Mouse (Mus musculus): ENCODE measurements around the gene Fam69a. TPM values are rescaled to one million over a fixed set of nuclear protein-coding genes. Genes with fewer than 3 reads are reported as not detected.
A peak's percentile ranks its signal among the peaks of the same experiment; 100 is the strongest.

The Fam69a gene
- polyA plus RNA-seq, 1 experiment from 2014 or later = 22.6 TPM

- no peaks in the 10 kb centered on the region for H3K27me3 ChIP-seq (ENCODE audit: insufficient read depth, low read length)
- H3K27ac ChIP-seq (ENCODE audit: low read depth) = peak overlapping the region; percentile 97
- DNase-seq (peak; percentile 97), ATAC-seq (ENCODE audit: insufficient read depth) (peak; percentile 100)
- H3K4me3 ChIP-seq (ENCODE audit: low read depth, low read length) = peak overlapping the region; percentile 88
- H3K9me3 ChIP-seq (ENCODE audit: low read depth, low read length) = no peaks in the 10 kb centered on the region
- H3K36me3 ChIP-seq (ENCODE audit: insufficient read depth) = no peaks in the 10 kb centered on the region
- TF ChIP-seq CTCF (IDR thresholded peaks at IDR 0.05; ENCODE audit: low read depth) = peak; percentile 17; the same call in 1 of the 2 replicates
- peaks cover 11% of the 10 kb centered on the region; the same call in 1 of the 2 replicates for H3K4me1 ChIP-seq (ENCODE audit: insufficient read depth)
- H3K4me2 ChIP-seq = peak overlapping the region; percentile 65
- peak overlapping the region; percentile 92 for H3K9ac ChIP-seq
- under 1% methylated on average over 58 of the region's 58 CpGs for WGBS
These were observed 117.9 kb downstream of the Fam69a start for GRCm38 (mm10) chr5:107868905-107869424.

- Histone ChIP-seq H3K4me3 (ENCODE audit: low read depth, low read length) (peak overlapping the region; percentile 88), H3K9me3 (ENCODE audit: low read depth, low read length) (no peaks in the 10 kb centered on the region), H3K27ac (ENCODE audit: low read depth) (peak overlapping the region; percentile 97), H3K36me3 (ENCODE audit: insufficient read depth) (no peaks in the 10 kb centered on the region), H3K9ac (peak overlapping the region; percentile 92), H3K27me3 (ENCODE audit: insufficient read depth, low read length) (no peaks in the 10 kb centered on the region), H3K4me2 (peak overlapping the region; percentile 65), H3K4me1 (ENCODE audit: insufficient read depth) (peaks cover 11% of the 10 kb centered on the region; the same call in 1 of the 2 replicates)
- ATAC-seq (ENCODE audit: insufficient read depth) (peak; percentile 16), DNase-seq (peak; percentile 76)
- WGBS = under 1% methylated on average over 58 of the region's 82 CpGs
- no peak for TF ChIP-seq CTCF (IDR thresholded peaks at IDR 0.05; ENCODE audit: low read depth)
These were observed 118.6 kb downstream of the Fam69a start for GRCm38 (mm10) chr5:107867970-107868904.

- no peak for TF ChIP-seq CTCF (IDR thresholded peaks at IDR 0.05; ENCODE audit: low read depth)
- 0 out of 2 replicates have a peak overlapping the region, but pooled peaks have one; percentile 23 for H3K4me2 ChIP-seq
- no peaks in the 10 kb centered on the region for H3K27me3 ChIP-seq (ENCODE audit: insufficient read depth, low read length)
- no peak for DNase-seq
- H3K9ac ChIP-seq = 0 out of 2 replicates have a peak overlapping the region, but pooled peaks have one; percentile 3
- H3K4me1 ChIP-seq (ENCODE audit: insufficient read depth) = peaks cover 11% of the 10 kb centered on the region; the same call in 1 of the 2 replicates
- H3K9me3 ChIP-seq (ENCODE audit: low read depth, low read length) = no peaks in the 10 kb centered on the region
- no peaks in the 10 kb centered on the region for H3K36me3 ChIP-seq (ENCODE audit: insufficient read depth)
- no peak overlapping the region for H3K4me3 ChIP-seq (ENCODE audit: low read depth, low read length)
- no peak overlapping the region for H3K27ac ChIP-seq (ENCODE audit: low read depth)
- WGBS = 47% methylated on average over 2 of the region's 2 CpGs
- no peak for ATAC-seq (ENCODE audit: insufficient read depth)
These were observed 120.5 kb downstream of the Fam69a start for GRCm38 (mm10) chr5:107866127-107867126.

GRCm38 (mm10) chr5:107863971-107864370 lies 122.9 kb downstream of the Fam69a start:
- TF ChIP-seq CTCF (IDR thresholded peaks at IDR 0.05; ENCODE audit: low read depth) = no peak
- no peaks in the 10 kb centered on the region for H3K9me3 ChIP-seq (ENCODE audit: low read depth, low read length)
- H3K4me2 ChIP-seq = no peak overlapping the region
- no peak overlapping the region for H3K9ac ChIP-seq
- no peaks in the 10 kb centered on the region for H3K27me3 ChIP-seq (ENCODE audit: insufficient read depth, low read length)
- no peak overlapping the region for H3K27ac ChIP-seq (ENCODE audit: low read depth)
- 63% methylated on average over 3 of the region's 3 CpGs for WGBS
- no peak overlapping the region for H3K4me3 ChIP-seq (ENCODE audit: low read depth, low read length)
- H3K4me1 ChIP-seq (ENCODE audit: insufficient read depth) = peaks cover 11% of the 10 kb centered on the region; the same call in 1 of the 2 replicates
- no peaks in the 10 kb centered on the region for H3K36me3 ChIP-seq (ENCODE audit: insufficient read depth)
- DNase-seq (no peak), ATAC-seq (ENCODE audit: insufficient read depth) (no peak)

- no peak overlapping the region for H3K27ac ChIP-seq (ENCODE audit: low read depth)
These were observed 127.9 kb downstream of the Fam69a start for GRCm38 (mm10) chr5:107858963-107859362.

More at GRCm38 (mm10) chr5:107858963-107859362, 127.9 kb downstream of the Fam69a start:
- WGBS = 42% methylated on average over 2 of the region's 2 CpGs
- Histone ChIP-seq H3K27me3 (ENCODE audit: insufficient read depth, low read length) (no peaks in the 10 kb centered on the region), H3K9me3 (ENCODE audit: low read depth, low read length) (no peaks in the 10 kb centered on the region), H3K4me3 (ENCODE audit: low read depth, low read length) (no peak overlapping the region), H3K9ac (no peak overlapping the region), H3K36me3 (ENCODE audit: insufficient read depth) (no peaks in the 10 kb centered on the region), H3K4me1 (ENCODE audit: insufficient read depth) (0 out of 2 replicates have a peak, but pooled peaks cover 8% of the 10 kb centered on the region), H3K4me2 (no peak overlapping the region)
- ATAC-seq (ENCODE audit: insufficient read depth) = no peak
- DNase-seq = peak; percentile 29
- TF ChIP-seq CTCF (IDR thresholded peaks at IDR 0.05; ENCODE audit: low read depth) = peak; percentile 48

Other genes with a start within 250 kb of the Fam69a start
- gene Ube2d2b, start 157.0 kb downstream of the Fam69a start, polyA plus RNA-seq (2014; fragmentation: Nextera tagmentation; extraction: Ambion mirVana) = 0.11 and 0.50 TPM in 2 replicates
- gene Evi5, start 112.0 kb downstream of the Fam69a start, polyA plus RNA-seq (2014; fragmentation: Nextera tagmentation; extraction: Ambion mirVana) = 60.7 and 61.2 TPM in 2 replicates
- gene Rpl5, start 86.6 kb downstream of the Fam69a start, polyA plus RNA-seq (2014; fragmentation: Nextera tagmentation; extraction: Ambion mirVana) = 75.7 and 79.6 TPM in 2 replicates
- 108 and 110 TPM in 2 replicates for gene Mtf2, start 78.6 kb upstream of the Fam69a start, polyA plus RNA-seq (2014; fragmentation: Nextera tagmentation; extraction: Ambion mirVana)
- gene Tmed5, start 145.5 kb upstream of the Fam69a start, polyA plus RNA-seq (2014; fragmentation: Nextera tagmentation; extraction: Ambion mirVana) = 29.1 and 33.6 TPM in 2 replicates
- gene Ccdc18, start 145.8 kb upstream of the Fam69a start, polyA plus RNA-seq (2014; fragmentation: Nextera tagmentation; extraction: Ambion mirVana) = 10.7 and 13.8 TPM in 2 replicates